Mouse (Mus musculus) c-Kit-positive CD71-positive TER-119-negative erythroid progenitor cells, embryonic 14.5 days (primary cell): ENCODE results near the gene Pgls.

Experiments used
- DNase-seq: peaks from one replicate; pipeline ENCODE4 v3.0.0-alpha.2; 2013; ENCODE audit warnings: low read depth

The Pgls gene

GRCm38 (mm10) chr8:71569366-71570290, 22.3 kb upstream of the Pgls start:
- DNase-seq, result no peak

- peak; percentile 72 for DNase-seq
Observed at GRCm38 (mm10) chr8:71570291-71570954, 21.6 kb upstream of the Pgls start.

- no peak for DNase-seq
Observed at GRCm38 (mm10) chr8:71572077-71572476, 19.9 kb upstream of the Pgls start.

GRCm38 (mm10) chr8:71572847-71573633, 18.9 kb upstream of the Pgls start:
- DNase-seq, result no peak

- no peak for DNase-seq
Observed at GRCm38 (mm10) chr8:71574426-71574825, 17.6 kb upstream of the Pgls start.

GRCm38 (mm10) chr8:71575020-71575419, 17.0 kb upstream of the Pgls start:
- DNase-seq, result no peak

GRCm38 (mm10) chr8:71577856-71578387, 14.1 kb upstream of the Pgls start:
- no peak for DNase-seq

GRCm38 (mm10) chr8:71579009-71579408, 13.0 kb upstream of the Pgls start:
- DNase-seq, result no peak

GRCm38 (mm10) chr8:71579476-71579875, 12.5 kb upstream of the Pgls start:
- no peak for DNase-seq

- no peak for DNase-seq
Observed at GRCm38 (mm10) chr8:71580201-71580600, 11.8 kb upstream of the Pgls start.

- DNase-seq, result no peak
Observed at GRCm38 (mm10) chr8:71586891-71587290, 5.1 kb upstream of the Pgls start.

GRCm38 (mm10) chr8:71588762-71589161, 3.2 kb upstream of the Pgls start:
- no peak for DNase-seq

GRCm38 (mm10) chr8:71591017-71591416, 959 bp upstream of the Pgls start:
- no peak for DNase-seq

GRCm38 (mm10) chr8:71592374-71593170, 596 bp downstream of the Pgls start:
- DNase-seq, result no peak

GRCm38 (mm10) chr8:71593556-71594323, 1.8 kb downstream of the Pgls start:
- DNase-seq, result no peak

- no peak for DNase-seq
Observed at GRCm38 (mm10) chr8:71594324-71594722, 2.3 kb downstream of the Pgls start.

GRCm38 (mm10) chr8:71595862-71596261, 3.9 kb downstream of the Pgls start:
- peak; percentile 69 for DNase-seq

GRCm38 (mm10) chr8:71596384-71596783, 4.4 kb downstream of the Pgls start:
- DNase-seq, result no peak

- DNase-seq, result no peak
Observed at GRCm38 (mm10) chr8:71596798-71597197, 4.8 kb downstream of the Pgls start.

GRCm38 (mm10) chr8:71597451-71597850, 5.5 kb downstream of the Pgls start, which contains the start of gene Fam129c:
Gene Fam129c (plus strand): TSS chr8:71597648.
- no peak for DNase-seq
